Mouse (Mus musculus) small intestine, adult 2 months (tissue): Measurements from ENCODE around the gene Zfp648.

ENCODE experiments used
- CTCF ChIP-seq: fragments of 200-500 bp; IDR thresholded peaks from 2 replicates; pipeline ENCODE4 v1.5.1; 2012; ENCODE audit warnings: low read depth, mild to moderate bottlenecking, control low read depth, inconsistent platforms, low read length, moderate library complexity, mixed read lengths; ENCODE audit not compliant: insufficient replicate concordance, insufficient read length; ENCODE audit errors: extremely low read depth
- POLR2A ChIP-seq: fragments of 200-500 bp; IDR thresholded peaks from 2 replicates; pipeline ENCODE4 v1.6.1; 2012; ENCODE audit warnings: low read depth, mild to moderate bottlenecking, control low read depth, inconsistent platforms, low read length, moderate library complexity

GRCm38 (mm10) chr1:154189842-154190530, 11.0 kb upstream of the Zfp648 start:
- no peak for TF ChIP-seq CTCF
- no peak for TF ChIP-seq POLR2A
